Mouse (Mus musculus) lung, adult 2 months (tissue): ENCODE measurements around the gene Pgm1.

Experiments used
- CTCF ChIP-seq: fragments of 200-500 bp; IDR thresholded peaks from 2 replicates; pipeline ENCODE4 v1.5.1; 2011; ENCODE audit warnings: mild to moderate bottlenecking, low read length, control low read depth; ENCODE audit not compliant: insufficient read depth
- POLR2A ChIP-seq: fragments of 200-500 bp; IDR thresholded peaks from 2 replicates; pipeline ENCODE4 v1.6.1; 2011; ENCODE audit warnings: low read depth, mild to moderate bottlenecking, control low read depth, low read length, borderline replicate concordance; ENCODE audit errors: extremely low read depth

DNA sequence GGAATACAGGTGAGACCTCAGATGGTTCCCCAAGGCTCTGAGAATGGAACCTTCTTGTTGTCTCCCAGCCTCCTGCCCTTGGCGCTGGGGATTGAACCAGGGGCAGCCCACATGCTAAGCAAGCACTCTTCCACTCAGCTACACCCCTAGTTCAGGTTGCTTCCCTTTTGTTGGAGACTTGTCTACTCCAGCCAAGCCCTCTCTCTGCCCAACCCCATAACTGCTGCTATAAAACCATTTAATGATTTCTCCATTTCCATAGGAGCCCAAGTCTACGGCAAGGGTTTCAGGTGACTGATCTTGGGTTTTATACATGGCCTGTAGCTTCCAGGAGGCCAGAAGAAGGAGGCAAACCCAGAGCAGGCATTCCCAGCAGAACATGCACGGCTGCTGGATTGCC lies 98.6 kb downstream of the Pgm1 start:
- no peak for TF ChIP-seq CTCF
- TF ChIP-seq POLR2A: no peak
